Mouse (Mus musculus) midbrain, embryonic 13.5 days (tissue): ENCODE data around the gene Eif4a1. TPM values are rescaled to one million over a fixed set of nuclear protein-coding genes. Genes with fewer than 3 reads are reported as not detected.
"Not testable (repeated sequence)": the region's sequence is repeated elsewhere in the genome, so short reads cannot be mapped to it uniquely, and the experiment has no call there.

Experiments used
- ATAC-seq: fragments of 200-750 bp; cut with Nextera tagmentation; 2 replicates; pipeline ENCODE4 v1.8.0; 2017; ENCODE audit warnings: mild to moderate bottlenecking, moderate TSS enrichment, moderate library complexity
- H3K27ac ChIP-seq: fragments of 300-500 bp; sonication (generic); 2 replicates; pipeline ENCODE4 v1.5.1; 2015; ENCODE audit warnings: inconsistent platforms, mild to moderate bottlenecking, moderate library complexity
- H3K27me3 ChIP-seq: fragments of 300-500 bp; sonication (generic); 2 replicates; pipeline ENCODE4 v1.6.1; 2015; ENCODE audit warnings: mild to moderate bottlenecking, inconsistent platforms
- H3K36me3 ChIP-seq: fragments of 300-500 bp; sonication (generic); 2 replicates; pipeline ENCODE4 v1.6.1; 2015; ENCODE audit warnings: mild to moderate bottlenecking, inconsistent platforms
- H3K4me1 ChIP-seq: fragments of 300-500 bp; sonication (generic); replicated peaks from 2 replicates; pipeline ENCODE4 v1.6.1; 2015; ENCODE audit warnings: inconsistent platforms
- H3K4me2 ChIP-seq: fragments of 300-500 bp; sonication (generic); replicated peaks from 2 replicates; pipeline ENCODE4 v1.6.1; 2015; ENCODE audit warnings: moderate library complexity, mild to moderate bottlenecking, inconsistent platforms
- H3K4me3 ChIP-seq: fragments of 300-500 bp; sonication (generic); replicated peaks from 2 replicates; pipeline ENCODE4 v1.5.1; 2015; ENCODE audit warnings: mild to moderate bottlenecking, inconsistent platforms
- H3K9ac ChIP-seq: fragments of 300-500 bp; sonication (generic); replicated peaks from 2 replicates; pipeline ENCODE4 v1.6.1; 2015; ENCODE audit warnings: mild to moderate bottlenecking, inconsistent platforms
- H3K9me3 ChIP-seq: fragments of 300-500 bp; sonication (generic); 2 replicates; pipeline ENCODE4 v1.6.1; 2016; ENCODE audit warnings: mild to moderate bottlenecking, inconsistent platforms
- WGBS: fragments of 180-500 bp; shearing (Covaris S2); methylation state at CpG from one replicate; pipeline ENCODE4 v1.1.7; 2015; 5-methylcytosine and 5-hydroxymethylcytosine counted together
- polyA plus RNA-seq: library from polyadenylated mRNA; unstranded; fragments of >200 nt; fragmentation: Nextera tagmentation; extraction: Ambion mirVana; gene quantifications from 2 replicates; pipeline ENCODE4 v1.2.1, GENCODE M21; 2015

Gene Eif4a1
- polyA plus RNA-seq, 1 experiment from 2014 or later: 581 TPM

GRCm38 (mm10) chr11:69655264-69656064 is 16.8 kb downstream of the Eif4a1 start, which contains the start of gene Sox15:
TSS of gene Sox15 (plus strand) at chr11:69655314.
- Histone ChIP-seq H3K9me3 (no peaks in the 10 kb centered on the region), H3K4me1 (peaks cover 25% of the 10 kb centered on the region), H3K9ac (peak within 1 kb of the TSS; percentile 44), H3K27ac (peak within 1 kb of the TSS; percentile 30), H3K4me2 (0 out of 2 replicates have a peak within 1 kb of the TSS, but pooled peaks have one; percentile 11), H3K36me3 (peaks cover 77% of the 10 kb centered on the region), H3K4me3 (no peak within 1 kb of the TSS), H3K27me3 (no peaks in the 10 kb centered on the region)
- ATAC-seq: peak; percentile 82
- 24% methylated on average over 34 of the region's 34 CpGs for WGBS

GRCm38 (mm10) chr11:69654760-69655159 is 17.5 kb downstream of the Eif4a1 start:
- no peak for ATAC-seq
- 52% methylated on average over 9 of the region's 9 CpGs for WGBS
- Histone ChIP-seq H3K9me3 (no peaks in the 10 kb centered on the region), H3K9ac (no peak overlapping the region), H3K27ac (no peak overlapping the region), H3K4me2 (no peak overlapping the region), H3K36me3 (peaks cover 81% of the 10 kb centered on the region), H3K27me3 (no peaks in the 10 kb centered on the region), H3K4me3 (no peak overlapping the region), H3K4me1 (peaks cover 19% of the 10 kb centered on the region)

- Histone ChIP-seq H3K4me3 (no peak overlapping the region), H3K27ac (peak overlapping the region; percentile 60), H3K4me1 (peaks cover 19% of the 10 kb centered on the region), H3K4me2 (no peak overlapping the region), H3K9ac (no peak overlapping the region; the same call in 1 of the 2 replicates), H3K36me3 (peaks cover 82% of the 10 kb centered on the region), H3K27me3 (no peaks in the 10 kb centered on the region), H3K9me3 (no peaks in the 10 kb centered on the region)
- 48% methylated on average over 5 of the region's 5 CpGs for WGBS
- ATAC-seq: no peak
Measured at GRCm38 (mm10) chr11:69653399-69653798, 18.8 kb downstream of the Eif4a1 start.

GRCm38 (mm10) chr11:69645860-69646259 is 26.4 kb downstream of the Eif4a1 start:
- no peak overlapping the region for H3K9ac ChIP-seq
- WGBS: 97% methylated on average over 5 of the region's 5 CpGs
- H3K36me3 ChIP-seq: peaks cover 96% of the 10 kb centered on the region
- no peak overlapping the region for H3K27ac ChIP-seq
- no peak overlapping the region for H3K4me2 ChIP-seq
- H3K4me3 ChIP-seq: no peak overlapping the region
- H3K27me3 ChIP-seq: no peaks in the 10 kb centered on the region
- H3K4me1 ChIP-seq: no peaks in the 10 kb centered on the region
- no peak for ATAC-seq
- H3K9me3 ChIP-seq: no peaks in the 10 kb centered on the region

- peak overlapping the region; percentile 99; the same call in 1 of the 2 replicates for H3K4me3 ChIP-seq
Measured at GRCm38 (mm10) chr11:69635471-69635870, 36.8 kb downstream of the Eif4a1 start.

GRCm38 (mm10) chr11:69633128-69633866 is 38.9 kb downstream of the Eif4a1 start:
- Histone ChIP-seq H3K4me3 (peak overlapping the region; percentile 99), H3K27ac (peak overlapping the region; percentile 96), H3K27me3 (no peaks in the 10 kb centered on the region), H3K36me3 (peaks cover 7% of the 10 kb centered on the region), H3K4me1 (peaks cover 38% of the 10 kb centered on the region), H3K9ac (peak overlapping the region; percentile 99), H3K4me2 (peak overlapping the region; percentile 86), H3K9me3 (no peaks in the 10 kb centered on the region)
- WGBS: under 1% methylated on average over 50 of the region's 50 CpGs
- peak; percentile 68 for ATAC-seq

More at GRCm38 (mm10) chr11:69635471-69635870, 36.8 kb downstream of the Eif4a1 start:
- H3K27ac ChIP-seq: no peak overlapping the region
- H3K9ac ChIP-seq: no peak overlapping the region
- no peak for ATAC-seq
- WGBS: 88% methylated on average over 3 of the region's 3 CpGs
- H3K9me3 ChIP-seq: no peaks in the 10 kb centered on the region
- no peaks in the 10 kb centered on the region for H3K27me3 ChIP-seq
- peaks cover 38% of the 10 kb centered on the region for H3K4me1 ChIP-seq
- H3K36me3 ChIP-seq: peaks cover 21% of the 10 kb centered on the region
- H3K4me2 ChIP-seq: 0 out of 2 replicates have a peak overlapping the region, but pooled peaks have one; percentile 21

GRCm38 (mm10) chr11:69632284-69633089 is 39.7 kb downstream of the Eif4a1 start, which contains the start of gene Fxr2:
TSS of gene Fxr2 (plus strand) at chr11:69632990.
- peak within 1 kb of the TSS; percentile 96 for H3K27ac ChIP-seq
- H3K4me1 ChIP-seq: peaks cover 38% of the 10 kb centered on the region
- H3K4me2 ChIP-seq: peak within 1 kb of the TSS; percentile 86
- ATAC-seq: peak; percentile 99
- WGBS: under 1% methylated on average over 31 of the region's 56 CpGs
- H3K4me3 ChIP-seq: peak within 1 kb of the TSS; percentile 99
- no peaks in the 10 kb centered on the region for H3K27me3 ChIP-seq
- peaks cover 4% of the 10 kb centered on the region for H3K36me3 ChIP-seq
- peak within 1 kb of the TSS; percentile 99 for H3K9ac ChIP-seq
- no peaks in the 10 kb centered on the region for H3K9me3 ChIP-seq

GRCm38 (mm10) chr11:69629802-69630201 is 42.4 kb downstream of the Eif4a1 start:
- no peak overlapping the region for H3K9ac ChIP-seq
- WGBS: 63% methylated on average over 1 of the region's 1 CpGs
- H3K36me3 ChIP-seq: no peaks in the 10 kb centered on the region
- ATAC-seq: no peak
- no peaks in the 10 kb centered on the region for H3K9me3 ChIP-seq
- H3K4me2 ChIP-seq: no peak overlapping the region
- H3K27ac ChIP-seq: no peak overlapping the region
- peaks cover 17% of the 10 kb centered on the region for H3K4me1 ChIP-seq
- H3K27me3 ChIP-seq: no peaks in the 10 kb centered on the region
- H3K4me3 ChIP-seq: no peak overlapping the region

GRCm38 (mm10) chr11:69628286-69628685 is 43.9 kb downstream of the Eif4a1 start:
- no peak overlapping the region for H3K9ac ChIP-seq
- no peak overlapping the region for H3K27ac ChIP-seq
- peaks cover 6% of the 10 kb centered on the region; the same call in 1 of the 2 replicates for H3K4me1 ChIP-seq
- no peaks in the 10 kb centered on the region for H3K36me3 ChIP-seq
- no peak overlapping the region for H3K4me2 ChIP-seq
- 37% methylated on average over 6 of the region's 6 CpGs for WGBS
- H3K9me3 ChIP-seq: no peaks in the 10 kb centered on the region
- no peaks in the 10 kb centered on the region for H3K27me3 ChIP-seq
- ATAC-seq: no peak
- no peak overlapping the region for H3K4me3 ChIP-seq

GRCm38 (mm10) chr11:69624339-69624738 is 47.9 kb downstream of the Eif4a1 start:
- not testable (repeated sequence) for H3K36me3 ChIP-seq, ATAC-seq, H3K27ac ChIP-seq, H3K4me3 ChIP-seq, H3K9me3 ChIP-seq, H3K4me2 ChIP-seq, H3K9ac ChIP-seq, H3K27me3 ChIP-seq
- H3K4me1 ChIP-seq: peaks cover 18% of the 10 kb centered on the region
- 89% methylated on average over 2 of the region's 2 CpGs for WGBS

- Histone ChIP-seq H3K9ac (peak overlapping the region; percentile 73), H3K4me2 (peak overlapping the region; percentile 72), H3K27ac (no peak overlapping the region), H3K36me3 (no peaks in the 10 kb centered on the region), H3K4me3 (peak overlapping the region; percentile 51; the same call in 1 of the 2 replicates), H3K4me1 (peaks cover 18% of the 10 kb centered on the region), H3K27me3 (no peaks in the 10 kb centered on the region), H3K9me3 (no peaks in the 10 kb centered on the region)
- 77% methylated on average over 4 of the region's 4 CpGs for WGBS
- ATAC-seq: no peak
Measured at GRCm38 (mm10) chr11:69623006-69623405, 49.2 kb downstream of the Eif4a1 start.
